Mouse (Mus musculus): Measurements from ENCODE around the gene Phactr4. TPM values are rescaled to one million over a fixed set of nuclear protein-coding genes. Genes with fewer than 3 reads are reported as not detected.
A peak's percentile ranks its signal among the peaks of the same experiment; 100 is the strongest.

Gene Phactr4
- polyA plus RNA-seq, 1 experiment: 15.6 TPM

- no peak overlapping the region for H3K27ac ChIP-seq (ENCODE audit: insufficient read depth, low read depth, low read length)
- peaks cover 26% of the 10 kb centered on the region for H3K36me3 ChIP-seq (ENCODE audit: control insufficient read depth, insufficient read depth, low read length)
- H3K27me3 ChIP-seq (ENCODE audit: control insufficient read depth, insufficient read depth, low read length): no peaks in the 10 kb centered on the region
- 71% methylated on average over 5 of the region's 5 CpGs for WGBS
- H3K4me3 ChIP-seq (ENCODE audit: low read depth, low read length): no peak overlapping the region
- peaks cover 3% of the 10 kb centered on the region; the same call in 1 of the 2 replicates for H3K4me1 ChIP-seq (ENCODE audit: control insufficient read depth, insufficient read depth, insufficient read length, low read length)
- TF ChIP-seq CTCF (IDR thresholded peaks at IDR 0.05; ENCODE audit: extremely low read depth, insufficient read length, insufficient replicate concordance, low read depth, low read length): no peak
- no peak for TF ChIP-seq POLR2A (IDR thresholded peaks at IDR 0.05; ENCODE audit: low read depth, low read length)
Measured at GRCm38 (mm10) chr4:132326481-132326880, 95.8 kb downstream of the Phactr4 start.

DNA sequence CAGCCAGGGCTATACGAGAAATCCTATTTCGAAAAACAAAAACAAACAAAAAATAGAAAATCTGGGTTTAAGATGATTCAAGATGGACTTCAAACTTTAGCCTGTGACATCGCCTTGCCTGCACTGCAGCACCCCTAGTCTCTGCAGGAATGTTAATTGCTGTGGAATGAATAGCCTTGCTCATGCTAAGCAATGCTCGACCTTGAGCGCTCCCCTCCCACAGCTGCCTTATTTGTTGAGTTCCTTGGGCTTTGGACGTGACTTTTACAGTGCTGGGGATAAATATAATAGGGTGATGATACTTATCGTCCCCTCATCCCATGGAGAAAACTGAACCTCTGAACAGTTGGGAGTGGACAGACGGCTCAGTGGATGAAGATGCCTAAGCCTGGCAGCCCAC lies 106.6 kb downstream of the Phactr4 start:
- Histone ChIP-seq H3K4me3 (ENCODE audit: low read depth, low read length) (no peak overlapping the region), H3K4me1 (ENCODE audit: control insufficient read depth, insufficient read depth, insufficient read length, low read length) (no peaks in the 10 kb centered on the region), H3K27me3 (ENCODE audit: control insufficient read depth, insufficient read depth, low read length) (no peaks in the 10 kb centered on the region), H3K27ac (ENCODE audit: insufficient read depth, low read depth, low read length) (no peak overlapping the region), H3K36me3 (ENCODE audit: control insufficient read depth, insufficient read depth, low read length) (peaks cover 43% of the 10 kb centered on the region)
- TF ChIP-seq CTCF (IDR thresholded peaks at IDR 0.05; ENCODE audit: extremely low read depth, insufficient read length, insufficient replicate concordance, low read depth, low read length): no peak
- WGBS: 80% methylated on average over 8 of the region's 8 CpGs

DNA sequence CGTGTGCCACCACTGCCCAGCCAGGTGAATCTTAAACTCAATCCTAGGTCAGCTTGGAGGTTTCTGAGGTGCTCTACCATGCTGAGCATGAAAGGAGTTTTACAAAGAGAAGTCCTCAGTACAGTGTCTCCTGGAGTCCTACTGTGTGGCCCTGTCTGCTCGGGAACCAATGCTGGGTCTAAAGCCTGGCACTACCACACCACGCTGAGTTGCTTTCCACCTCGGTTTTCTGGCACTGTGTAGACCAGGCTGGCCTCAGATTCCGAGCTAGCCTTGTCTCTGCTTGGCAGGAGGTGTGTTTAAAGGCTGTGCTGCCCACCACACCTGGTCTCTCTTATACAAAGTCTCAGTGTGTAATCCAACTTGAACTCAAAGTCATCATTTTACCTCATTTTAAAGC lies 109.7 kb downstream of the Phactr4 start:
- Histone ChIP-seq H3K27ac (ENCODE audit: insufficient read depth, low read depth, low read length) (no peak overlapping the region), H3K4me1 (ENCODE audit: control insufficient read depth, insufficient read depth, insufficient read length, low read length) (peaks cover 4% of the 10 kb centered on the region; the same call in 1 of the 2 replicates), H3K27me3 (ENCODE audit: control insufficient read depth, insufficient read depth, low read length) (no peaks in the 10 kb centered on the region), H3K36me3 (ENCODE audit: control insufficient read depth, insufficient read depth, low read length) (peaks cover 30% of the 10 kb centered on the region), H3K4me3 (ENCODE audit: low read depth, low read length) (no peak overlapping the region)
- WGBS: 82% methylated on average over 5 of the region's 5 CpGs
- TF ChIP-seq POLR2A (IDR thresholded peaks at IDR 0.05; ENCODE audit: low read depth, low read length) (no peak), CTCF (IDR thresholded peaks at IDR 0.05; ENCODE audit: extremely low read depth, insufficient read length, insufficient replicate concordance, low read depth, low read length) (no peak)

DNA sequence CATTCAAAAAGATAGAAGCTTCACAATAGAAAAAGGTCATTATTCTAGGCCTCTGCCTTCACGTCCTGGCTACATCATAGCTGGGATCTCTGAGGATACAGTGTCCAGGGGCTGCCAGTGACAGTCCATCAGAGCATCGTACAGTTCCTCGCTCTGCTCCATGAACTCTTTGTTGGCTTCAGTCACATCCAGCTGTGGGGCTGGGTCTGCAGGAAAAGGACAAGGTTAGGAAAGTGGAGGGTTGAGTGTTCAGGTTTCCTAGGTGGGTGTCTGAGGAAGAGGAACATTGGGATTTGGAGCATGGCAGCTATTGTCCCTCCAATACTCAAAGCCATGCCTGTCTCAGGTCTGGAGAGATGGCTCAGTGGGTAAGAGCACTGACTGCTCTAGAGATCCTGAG lies 110.5 kb downstream of the Phactr4 start:
- H3K4me1 ChIP-seq (ENCODE audit: control insufficient read depth, insufficient read depth, insufficient read length, low read length): peaks cover 4% of the 10 kb centered on the region; the same call in 1 of the 2 replicates
- H3K27ac ChIP-seq (ENCODE audit: insufficient read depth, low read depth, low read length): no peak overlapping the region
- no peak overlapping the region for H3K4me3 ChIP-seq (ENCODE audit: low read depth, low read length)
- TF ChIP-seq POLR2A (IDR thresholded peaks at IDR 0.05; ENCODE audit: low read depth, low read length) (no peak), CTCF (IDR thresholded peaks at IDR 0.05; ENCODE audit: extremely low read depth, insufficient read length, insufficient replicate concordance, low read depth, low read length) (no peak)
- whole genome bisulfite sequencing: 71% methylated on average over 3 of the region's 3 CpGs
- no peaks in the 10 kb centered on the region for H3K27me3 ChIP-seq (ENCODE audit: control insufficient read depth, insufficient read depth, low read length)
- peaks cover 30% of the 10 kb centered on the region for H3K36me3 ChIP-seq (ENCODE audit: control insufficient read depth, insufficient read depth, low read length)

- TF ChIP-seq CTCF (IDR thresholded peaks at IDR 0.05; ENCODE audit: extremely low read depth, insufficient read length, insufficient replicate concordance, low read depth, low read length) (no peak), POLR2A (IDR thresholded peaks at IDR 0.05; ENCODE audit: low read depth, low read length) (no peak)
- Histone ChIP-seq H3K27me3 (ENCODE audit: control insufficient read depth, insufficient read depth, low read length) (no peaks in the 10 kb centered on the region), H3K4me3 (ENCODE audit: low read depth, low read length) (no peak overlapping the region), H3K4me1 (ENCODE audit: control insufficient read depth, insufficient read depth, insufficient read length, low read length) (peaks cover 4% of the 10 kb centered on the region; the same call in 1 of the 2 replicates), H3K27ac (ENCODE audit: insufficient read depth, low read depth, low read length) (no peak overlapping the region), H3K36me3 (ENCODE audit: control insufficient read depth, insufficient read depth, low read length) (peaks cover 27% of the 10 kb centered on the region)
- 81% methylated on average over 1 of the region's 1 CpGs for WGBS
Measured at GRCm38 (mm10) chr4:132311209-132311608, 111.1 kb downstream of the Phactr4 start.

DNA sequence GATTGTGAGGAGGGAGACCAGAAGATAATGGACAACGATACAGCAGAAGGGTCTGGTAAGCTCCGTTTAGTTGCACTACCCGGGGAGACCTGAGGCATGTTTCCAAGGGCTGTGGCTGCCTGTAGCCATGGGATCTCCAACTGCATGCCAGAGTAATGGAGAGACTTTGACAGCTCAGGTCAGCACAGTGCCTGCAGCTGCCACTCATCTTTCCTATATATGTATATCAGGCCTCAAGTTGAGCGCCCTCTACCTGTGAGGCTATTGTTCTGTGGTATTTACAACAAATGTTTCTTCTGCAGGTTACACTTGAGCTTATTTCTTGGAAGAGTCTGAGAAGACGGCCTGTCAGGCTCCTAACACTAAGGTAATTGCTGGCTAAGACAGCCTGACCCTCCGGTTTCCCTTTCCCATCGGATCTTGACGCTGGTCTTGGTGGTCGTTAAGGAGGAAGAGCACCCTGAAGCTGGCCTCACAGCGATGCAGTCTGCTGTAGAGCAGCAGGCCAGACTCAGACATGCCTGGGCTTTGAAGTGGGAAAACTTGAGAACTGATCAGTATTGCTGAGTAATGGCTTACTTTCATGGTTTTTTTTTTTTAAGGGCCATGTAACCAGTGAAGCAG lies 112.3 kb downstream of the Phactr4 start:
- 19% methylated on average over 10 of the region's 10 CpGs for WGBS
- Histone ChIP-seq H3K4me1 (ENCODE audit: control insufficient read depth, insufficient read depth, insufficient read length, low read length) (peaks cover 4% of the 10 kb centered on the region; the same call in 1 of the 2 replicates), H3K36me3 (ENCODE audit: control insufficient read depth, insufficient read depth, low read length) (peaks cover 26% of the 10 kb centered on the region), H3K27me3 (ENCODE audit: control insufficient read depth, insufficient read depth, low read length) (no peaks in the 10 kb centered on the region), H3K4me3 (ENCODE audit: low read depth, low read length) (peak overlapping the region; percentile 31), H3K27ac (ENCODE audit: insufficient read depth, low read depth, low read length) (no peak overlapping the region)
- peak; percentile 47; the same call in 1 of the 2 replicates for TF ChIP-seq CTCF (IDR thresholded peaks at IDR 0.05; ENCODE audit: extremely low read depth, insufficient read length, insufficient replicate concordance, low read depth, low read length)
- no peak for TF ChIP-seq POLR2A (IDR thresholded peaks at IDR 0.05; ENCODE audit: low read depth, low read length)

DNA sequence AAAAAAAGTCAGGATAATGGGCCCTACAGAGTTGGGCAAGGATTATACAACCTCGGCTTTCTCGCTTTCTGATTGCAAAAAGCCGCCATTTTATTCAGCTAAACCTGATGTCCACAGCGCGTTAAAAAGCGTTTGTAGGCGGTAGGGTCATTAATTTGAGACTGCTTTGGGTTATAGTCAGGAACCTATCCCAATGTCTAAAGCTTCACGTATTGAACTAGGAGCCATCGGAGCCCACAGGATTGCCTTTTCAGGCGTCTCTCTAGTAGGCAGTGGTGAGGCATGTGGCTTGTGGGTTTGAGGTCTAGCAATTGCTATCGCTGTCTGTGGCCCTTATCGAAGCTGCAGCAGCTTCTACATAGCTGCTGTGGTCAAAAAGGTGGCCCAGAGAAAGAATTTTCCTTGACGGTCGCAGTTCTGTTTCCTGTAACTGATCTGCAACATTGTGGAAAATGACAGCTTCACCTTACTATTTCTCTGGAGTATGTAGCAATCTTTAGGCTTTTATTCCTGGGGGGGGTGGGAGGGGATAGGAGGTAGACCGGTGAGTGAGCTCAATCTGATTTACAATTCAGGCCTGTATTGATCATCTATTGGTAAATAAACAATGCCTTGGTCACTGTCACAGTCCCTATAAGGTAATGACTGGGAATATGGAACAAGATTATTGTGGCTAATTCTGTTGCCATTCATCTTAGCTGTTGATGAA lies 113.0 kb downstream of the Phactr4 start:
- Histone ChIP-seq H3K27me3 (ENCODE audit: control insufficient read depth, insufficient read depth, low read length) (no peaks in the 10 kb centered on the region), H3K27ac (ENCODE audit: insufficient read depth, low read depth, low read length) (peak overlapping the region; percentile 80), H3K4me3 (ENCODE audit: low read depth, low read length) (peak overlapping the region; percentile 88), H3K4me1 (ENCODE audit: control insufficient read depth, insufficient read depth, insufficient read length, low read length) (peaks cover 4% of the 10 kb centered on the region; the same call in 1 of the 2 replicates), H3K36me3 (ENCODE audit: control insufficient read depth, insufficient read depth, low read length) (peaks cover 26% of the 10 kb centered on the region)
- under 1% methylated on average over 15 of the region's 15 CpGs for WGBS
- no peak for TF ChIP-seq POLR2A (IDR thresholded peaks at IDR 0.05; ENCODE audit: low read depth, low read length)
- TF ChIP-seq CTCF (IDR thresholded peaks at IDR 0.05; ENCODE audit: extremely low read depth, insufficient read length, insufficient replicate concordance, low read depth, low read length): no peak
